Mouse (Mus musculus): ENCODE data around the gene Wnt9b.
"Not testable (repeated sequence)": the region's sequence is repeated elsewhere in the genome, so short reads cannot be mapped to it uniquely, and the experiment has no call there.

Wnt9b gene

GRCm38 (mm10) chr11:103749306-103750089 lies at the start of gene Wnt9b:
Gene Wnt9b (minus strand): TSS chr11:103749821.
- DNase-seq, result peak; percentile 76

DNA sequence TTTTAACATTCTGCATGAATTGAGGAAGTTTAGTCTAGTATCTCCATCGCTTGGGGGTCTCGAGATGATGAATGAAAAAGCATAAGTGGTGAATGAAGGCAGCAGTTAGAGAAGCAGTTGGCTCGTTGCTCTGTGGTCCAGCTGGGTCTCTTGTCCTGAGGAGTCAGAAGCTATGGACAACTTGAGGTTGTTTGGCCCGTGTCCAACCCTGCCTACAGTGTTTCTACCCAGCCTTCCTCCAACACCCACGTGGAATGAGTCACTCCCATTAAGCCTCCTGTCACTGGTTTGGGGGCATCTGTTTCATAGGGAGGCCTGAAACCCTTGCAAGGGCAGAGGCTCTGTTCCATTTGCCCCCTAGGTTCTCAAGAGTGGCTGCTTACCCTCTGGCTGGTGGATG lies 40.3 kb upstream of the Wnt9b start:
- no peak for DNase-seq

- no peak for DNase-seq
Measured at GRCm38 (mm10) chr11:103780152-103780551, 30.5 kb upstream of the Wnt9b start.

DNA sequence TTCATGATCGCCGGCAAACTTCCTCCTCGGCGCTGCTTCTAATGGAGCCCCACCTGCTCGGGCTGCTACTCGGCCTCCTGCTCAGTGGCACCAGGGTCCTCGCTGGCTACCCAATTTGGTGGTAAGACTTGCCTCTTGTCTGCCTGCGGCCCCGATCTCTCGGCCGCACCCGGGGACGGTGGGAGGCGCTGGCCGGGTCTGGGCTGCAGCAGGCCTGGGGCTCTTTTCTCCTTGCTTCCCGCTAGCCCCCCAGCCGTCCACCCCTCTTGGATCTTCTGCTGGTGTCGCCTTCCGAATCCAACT lies 24.6 kb upstream of the Wnt9b start:
- no peak for DNase-seq

- no peak for DNase-seq
Measured at GRCm38 (mm10) chr11:103773387-103774227, 24.0 kb upstream of the Wnt9b start, which contains the start of gene Wnt3. Gene Wnt3 (plus strand): TSS chr11:103774150.

- DNase-seq, result no peak
Measured at GRCm38 (mm10) chr11:103772505-103773386, 23.1 kb upstream of the Wnt9b start.

DNA sequence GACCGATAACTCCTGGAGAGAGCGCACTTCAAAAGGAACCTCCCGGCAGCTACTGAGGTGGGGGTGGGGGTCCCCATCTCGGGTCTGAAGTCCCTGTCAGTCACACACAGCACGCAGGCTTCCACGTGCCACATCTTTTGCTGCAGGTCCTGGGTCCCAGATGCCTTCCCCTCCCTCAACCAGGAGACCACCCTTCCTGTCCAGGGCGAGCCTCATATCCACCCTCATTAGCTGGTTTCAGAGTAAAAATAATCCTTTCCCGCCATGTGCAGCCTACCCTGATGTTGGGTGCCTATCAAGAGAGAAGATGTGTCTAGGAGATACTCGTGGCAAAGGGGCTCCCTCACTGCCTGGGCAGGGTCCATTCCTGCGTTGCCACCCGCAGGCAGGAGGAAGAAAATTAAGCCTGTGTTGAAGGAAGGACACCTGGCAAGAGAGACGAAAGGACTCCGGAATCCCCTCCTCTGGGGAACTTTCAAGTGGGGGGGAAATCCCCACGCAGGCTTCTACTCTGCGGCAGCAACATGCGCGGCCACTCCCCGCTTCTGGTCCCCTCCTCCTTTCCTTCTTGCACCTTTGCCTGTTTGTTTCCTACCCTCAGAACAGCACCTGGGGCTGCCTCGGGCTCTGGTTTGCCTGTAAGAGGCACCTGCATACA lies 21.7 kb upstream of the Wnt9b start:
- DNase-seq, result no peak

GRCm38 (mm10) chr11:103765556-103766011 lies 16.0 kb upstream of the Wnt9b start:
- no peak for DNase-seq

GRCm38 (mm10) chr11:103764601-103765000 lies 15.0 kb upstream of the Wnt9b start:
- DNase-seq, result no peak

DNA sequence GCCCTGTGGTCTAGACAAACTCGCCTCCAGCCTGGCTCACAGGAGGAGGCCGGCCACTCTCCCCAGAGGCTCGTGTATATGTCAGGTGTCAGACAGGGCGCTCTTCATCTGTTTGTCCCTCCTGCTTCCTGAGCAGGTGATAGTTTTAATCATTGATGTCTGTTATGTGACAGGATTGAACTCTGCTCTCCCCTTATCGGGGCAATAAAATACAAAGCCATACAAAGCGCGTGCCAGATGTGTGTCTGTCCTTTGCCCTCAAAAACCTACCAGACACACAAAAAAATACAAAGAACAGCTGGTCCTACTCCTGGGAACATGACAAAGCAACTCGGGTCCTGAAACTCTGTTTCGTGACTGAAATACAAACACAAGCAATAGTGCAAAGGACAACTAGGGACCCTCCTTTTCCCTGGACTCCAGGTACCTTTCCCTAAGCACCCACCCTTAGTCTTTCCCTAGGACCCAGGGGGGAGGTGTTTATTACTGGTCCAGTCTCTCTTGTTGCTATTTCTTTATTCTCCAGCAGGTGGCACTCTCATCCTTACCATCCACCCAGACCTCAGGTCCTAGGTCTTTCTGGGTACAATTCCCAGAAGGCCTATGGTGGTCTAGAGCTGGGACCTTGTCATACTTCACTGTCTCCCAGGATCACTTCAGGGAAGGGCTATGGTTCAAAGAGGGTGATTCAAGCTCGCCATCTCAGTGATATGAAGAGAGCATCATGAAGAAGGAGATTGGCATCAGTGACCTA lies 14.0 kb upstream of the Wnt9b start:
- peak; percentile 46 for DNase-seq

GRCm38 (mm10) chr11:103760891-103761290 lies 11.3 kb upstream of the Wnt9b start:
- not testable (repeated sequence) for DNase-seq

DNA sequence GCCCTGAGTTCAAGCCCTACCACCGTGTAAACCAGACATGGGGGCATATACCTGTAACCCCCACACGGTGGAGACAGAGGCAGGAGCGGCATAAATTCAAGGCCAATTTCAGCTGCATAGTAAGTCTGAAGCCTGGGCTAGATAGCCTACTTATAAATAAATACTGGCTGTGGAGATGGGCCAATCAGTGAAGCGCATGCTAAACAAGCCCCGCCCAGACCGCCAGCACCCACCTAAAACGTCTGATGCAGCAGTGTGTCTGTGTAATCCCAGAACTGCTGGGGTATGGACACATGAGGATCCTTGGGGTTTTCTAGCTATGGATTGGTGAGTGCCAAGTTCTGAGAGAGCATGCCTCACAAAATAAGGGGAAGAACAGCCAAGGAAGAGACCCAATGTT lies 10.5 kb upstream of the Wnt9b start:
- no peak for DNase-seq

- DNase-seq, result peak; percentile 89
Measured at GRCm38 (mm10) chr11:103758706-103759105, 9.1 kb upstream of the Wnt9b start.

DNA sequence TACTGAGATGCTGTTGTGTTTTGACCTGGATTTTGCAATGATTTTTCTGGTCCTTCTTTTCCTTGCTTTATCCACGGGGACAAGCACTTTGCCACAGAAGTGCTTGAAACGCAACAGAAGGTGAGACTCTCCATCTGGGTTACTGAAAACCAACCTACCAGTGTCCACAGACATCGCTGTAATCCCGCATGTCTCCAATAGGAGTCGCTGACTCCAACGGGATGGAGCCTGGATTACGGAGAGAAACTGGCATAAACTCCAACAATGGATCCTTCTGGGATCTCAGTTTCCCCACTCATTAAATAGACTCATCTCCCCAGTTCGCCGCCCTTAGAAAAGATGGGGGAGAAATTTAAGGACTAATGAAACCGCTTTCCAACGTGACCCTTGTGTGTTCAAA lies 8.4 kb upstream of the Wnt9b start:
- DNase-seq, result peak; percentile 35

DNA sequence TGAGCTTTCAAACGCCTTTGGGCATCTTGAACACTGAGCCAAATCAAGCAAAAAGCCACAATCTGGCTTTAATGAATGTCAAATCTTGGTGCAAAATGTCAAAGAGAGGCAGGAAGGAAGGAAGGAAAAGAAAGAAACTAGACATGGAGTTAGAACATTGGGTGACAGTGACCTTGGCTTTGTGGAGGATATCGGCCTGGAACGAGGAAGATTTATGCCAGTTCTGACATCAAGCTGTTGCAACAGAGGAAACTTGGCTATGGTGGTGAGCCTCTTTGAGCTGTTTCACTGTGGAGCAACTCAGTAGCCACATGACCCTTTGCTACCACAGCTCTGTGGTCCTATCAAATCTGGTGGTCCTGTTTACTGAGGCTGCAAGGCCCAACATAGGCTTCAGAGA lies 991 bp upstream of the Wnt9b start:
- peak; percentile 18 for DNase-seq

DNA sequence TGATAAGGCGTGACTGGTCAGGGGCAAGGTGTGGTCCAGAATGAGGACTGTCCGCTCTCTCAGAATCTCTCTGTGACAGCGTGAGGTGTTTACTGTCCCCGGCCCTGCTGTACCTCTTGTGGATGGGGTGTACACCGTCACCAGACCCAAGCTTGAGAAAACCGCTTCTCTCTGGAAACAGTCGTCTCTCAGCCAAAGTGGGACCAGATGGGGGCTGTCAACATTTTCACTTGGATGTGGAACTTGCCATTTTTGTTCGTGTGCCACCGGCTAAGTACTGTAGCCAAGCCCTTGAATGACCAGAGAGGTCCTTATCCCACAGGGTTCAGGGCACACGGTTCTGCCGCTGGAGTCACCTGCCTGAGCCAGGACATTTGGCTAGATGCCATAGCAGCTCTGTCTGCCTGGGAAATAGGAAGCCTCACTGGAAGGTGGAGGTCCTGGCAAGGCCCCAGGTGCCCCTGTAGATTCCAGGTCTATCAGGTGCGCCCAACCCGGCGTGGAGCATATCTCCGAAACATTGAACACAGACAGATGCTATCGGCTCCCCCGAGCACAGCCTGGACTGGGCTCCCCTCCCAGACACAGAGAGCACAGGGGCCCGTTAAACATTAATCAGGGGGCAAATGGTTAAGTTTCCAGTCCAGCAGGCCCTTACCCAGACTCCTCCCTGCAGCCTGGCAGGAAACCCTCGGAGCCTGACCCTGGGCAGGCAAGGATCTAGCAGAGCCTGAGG lies 14.4 kb downstream of the Wnt9b start:
- DNase-seq, result peak; percentile 83

DNA sequence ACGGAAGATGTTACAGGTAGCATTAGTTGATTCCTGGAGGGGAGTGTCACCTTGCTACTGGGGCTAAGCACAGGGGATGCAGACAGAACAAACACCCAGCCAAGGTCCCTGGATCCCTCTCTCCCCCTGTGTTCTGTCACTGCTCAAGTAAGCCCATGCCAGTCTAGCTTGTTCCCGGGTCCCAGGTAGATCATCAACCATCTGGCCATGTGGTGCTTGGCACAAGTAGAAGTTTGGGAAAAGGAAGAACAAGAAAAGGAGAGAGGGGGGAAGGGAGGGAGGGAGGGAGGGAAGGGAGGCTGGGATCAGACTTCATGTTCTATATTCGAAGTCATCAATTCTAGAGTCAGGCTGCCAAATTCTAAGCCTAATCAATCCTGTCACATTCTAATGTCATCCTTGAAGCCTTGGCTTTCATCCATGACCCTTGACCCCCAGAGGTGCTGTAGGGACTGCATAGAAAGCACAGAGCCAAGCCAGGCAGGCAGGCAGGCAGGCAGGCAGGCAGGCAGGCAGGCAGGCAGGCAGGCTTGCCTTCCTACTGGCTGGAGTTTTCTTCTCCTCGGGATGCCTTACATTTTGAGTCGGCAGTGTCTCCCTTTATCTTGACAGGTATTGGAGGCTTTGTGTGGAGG lies 15.1 kb downstream of the Wnt9b start:
- DNase-seq, result peak; percentile 69

GRCm38 (mm10) chr11:103733961-103734360 lies 15.7 kb downstream of the Wnt9b start:
- DNase-seq, result no peak

- no peak for DNase-seq
Measured at GRCm38 (mm10) chr11:103733069-103733468, 16.6 kb downstream of the Wnt9b start.

- no peak for DNase-seq
Measured at GRCm38 (mm10) chr11:103732306-103732705, 17.3 kb downstream of the Wnt9b start.
